ENCODE assay signal across 8 mouse cellular contexts in genomic region chr17:29615024-29615551, GRCm38 (mm10). TPM values are rescaled to one million over a fixed set of nuclear protein-coding genes. Genes with fewer than 3 reads are reported as not detected.
DNase-seq lines count a peak whose midpoint lies in the region; ATAC-seq and TF ChIP-seq lines count a peak whose summit lies in the region.

No protein-coding gene starts in this region.

- H3K4me3 ChIP-seq in lung, embryonic 14.5 days (ENCODE audit: low read depth, low read length) = peak overlapping the region; percentile 99
- peak overlapping the region; percentile 91 for H3K4me3 ChIP-seq in heart, postnatal 0 days (ENCODE audit: low read depth, low read length)
- H3K4me3 ChIP-seq in macrophage (ENCODE audit: inconsistent target) = peak overlapping the region; percentile 85

- TF ChIP-seq CTCF in lung, embryonic 14.5 days (IDR thresholded peaks at IDR 0.05; ENCODE audit: low read depth) = no peak
- no peak for TF ChIP-seq CTCF in brain, embryonic 14.5 days (IDR thresholded peaks at IDR 0.05; ENCODE audit: borderline replicate concordance, extremely low read depth, insufficient read depth, insufficient read length)
- TF ChIP-seq CTCF in heart, postnatal 0 days (IDR thresholded peaks at IDR 0.05; ENCODE audit: low read depth) = no peak

- H3K4me2 ChIP-seq in lung, embryonic 14.5 days = peak overlapping the region; percentile 92
- H3K4me2 ChIP-seq in heart, postnatal 0 days (ENCODE audit: low read depth, low read length) = peak overlapping the region; percentile 78

- peak overlapping the region; percentile 98 for H3K9ac ChIP-seq in lung, embryonic 14.5 days
- H3K9ac ChIP-seq in heart, postnatal 0 days (replicated peaks; ENCODE audit: low read depth, low read length) = peak overlapping the region; percentile 98

- peak; percentile 36 for DNase-seq in lung, embryonic 14.5 days
- DNase-seq in lung, postnatal 10 days = no peak
- DNase-seq in brain, embryonic 14.5 days (ENCODE audit: low read depth) = peak; percentile 29
- DNase-seq in heart, postnatal 0 days (ENCODE audit: low spot score) = no peak
- DNase-seq in frontal cortex, postnatal 25 days (ENCODE audit: low spot score in 2 of 2) = no peak
- DNase-seq in T-cell, adult 2 months (ENCODE audit: low spot score) = no peak

- H3K79me2 ChIP-seq in macrophage (ENCODE audit: inconsistent target) = peaks cover 50% of the 10 kb centered on the region

- no peaks in the 10 kb centered on the region for H3K9me3 ChIP-seq in lung, embryonic 14.5 days (ENCODE audit: low read depth, low read length)
- H3K9me3 ChIP-seq in heart, postnatal 0 days (replicated peaks; ENCODE audit: control insufficient read depth, low read length) = no peaks in the 10 kb centered on the region

- H3K27me3 ChIP-seq in lung, embryonic 14.5 days (ENCODE audit: insufficient read depth, low read length) = no peaks in the 10 kb centered on the region
- H3K27me3 ChIP-seq in heart, postnatal 0 days (ENCODE audit: control insufficient read depth, insufficient read depth, low read length) = no peaks in the 10 kb centered on the region

- H3K27ac ChIP-seq in lung, embryonic 14.5 days (ENCODE audit: low read depth) = peak overlapping the region; percentile 97
- H3K27ac ChIP-seq in heart, postnatal 0 days (ENCODE audit: low read depth) = peak overlapping the region; percentile 94
- H3K27ac ChIP-seq in macrophage = peak overlapping the region; percentile 24; the same call in 1 of the 2 replicates

- no peak for TF ChIP-seq EP300 in heart, postnatal 0 days (IDR thresholded peaks at IDR 0.05; ENCODE audit: low read depth)

- H3K4me1 ChIP-seq in lung, embryonic 14.5 days (ENCODE audit: insufficient read depth) = 0 out of 2 replicates have a peak, but pooled peaks cover 6% of the 10 kb centered on the region
- H3K4me1 ChIP-seq in heart, postnatal 0 days (ENCODE audit: control insufficient read depth, insufficient read depth) = peaks cover 17% of the 10 kb centered on the region

- peak; percentile 17; the same call in 1 of the 2 replicates for ATAC-seq in lung, embryonic 14.5 days (ENCODE audit: insufficient read depth)
- ATAC-seq in heart, postnatal 0 days (ENCODE audit: insufficient read depth, low read depth) = peak; percentile 60
- ATAC-seq in monocyte, adult 5-6 weeks (replicated peaks; ENCODE audit: insufficient number of reproducible peaks, low FRiP score, low TSS enrichment, poor library complexity, severe bottlenecking) = no peak

- TF ChIP-seq POLR2A in brain, embryonic 14.5 days (IDR thresholded peaks at IDR 0.05; ENCODE audit: borderline replicate concordance, extremely low read depth, insufficient read depth, insufficient read length, poor library complexity, severe bottlenecking) = no peak

- WGBS in lung, embryonic 14.5 days = under 1% methylated on average over 43 of the region's 43 CpGs
- under 1% methylated on average over 42 of the region's 43 CpGs for WGBS in heart, postnatal 0 days
- WGBS in macrophage (ENCODE audit: missing documents) = under 1% methylated on average over 35 of the region's 43 CpGs

- peaks cover 9% of the 10 kb centered on the region for H3K36me3 ChIP-seq in lung, embryonic 14.5 days (ENCODE audit: insufficient read depth)
- H3K36me3 ChIP-seq in heart, postnatal 0 days (replicated peaks; ENCODE audit: control insufficient read depth, insufficient read depth, low read length) = peaks cover 9% of the 10 kb centered on the region; the same call in 1 of the 2 replicates
- no peaks in the 10 kb centered on the region for H3K36me3 ChIP-seq in macrophage (ENCODE audit: inconsistent target)

RNA-seq across cellular contexts. Expression of gene Gm28043, which starts 0.4 kb away (rescaled TPM):
- polyA plus RNA-seq in lung, embryonic 14.5 days (2014; fragmentation: Nextera tagmentation; extraction: Ambion mirVana) = 3.0 and 3.4 TPM in 2 replicates
- polyA plus RNA-seq in brain, embryonic 14.5 days (2012; rRNA removed) = 3.3 and 3.4 TPM in 2 replicates
- total RNA-seq in heart, postnatal 0 days (2014; rRNA removed; ENCODE audit: low replicate concordance) = 0.76 and 2.0 TPM in 2 replicates
- polyA plus RNA-seq in heart, postnatal 0 days (2015; fragmentation: Nextera tagmentation; extraction: Ambion mirVana) = 1.1 TPM in 2 replicates
- total RNA-seq in macrophage (2018; cell fraction: chromatin; rRNA removed) = 10 to 100 TPM; 22.8 to 86.4 (median 45.2) TPM
- 1 to 10 TPM in 13 of 26 experiments, under 1 TPM in 13; 0.37 to 4.7 (median 1.0) TPM for total RNA-seq in macrophage (2018; cell fraction: cytosol; rRNA removed)
- 10 to 100 TPM; 11.4 to 59.4 (median 19.3) TPM for total RNA-seq in macrophage (2018; cell fraction: nucleus; rRNA removed)
- polyA plus RNA-seq in macrophage (2018) = 0.70 to 2.4 TPM (median 1.0 TPM) in 3 replicates
- total RNA-seq in monocyte, adult 5-6 weeks (2017) = 17.9 to 20.7 TPM (median 20.5 TPM) in 3 replicates

RNA-seq across cellular contexts. Expression of gene Rnf8, which starts 0.5 kb away (rescaled TPM):
- 68.8 and 72.1 TPM in 2 replicates for polyA plus RNA-seq in lung, embryonic 14.5 days (2014; fragmentation: Nextera tagmentation; extraction: Ambion mirVana)
- polyA plus RNA-seq in brain, embryonic 14.5 days (2012; rRNA removed) = 52.9 and 57.7 TPM in 2 replicates
- 15.2 and 20.3 TPM in 2 replicates for total RNA-seq in heart, postnatal 0 days (2014; rRNA removed; ENCODE audit: low replicate concordance)
- 32.7 and 33.4 TPM in 2 replicates for polyA plus RNA-seq in heart, postnatal 0 days (2015; fragmentation: Nextera tagmentation; extraction: Ambion mirVana)
- total RNA-seq in macrophage (2018; cell fraction: chromatin; rRNA removed) = 100 to 1,000 TPM in 6 of 26 experiments, 10 to 100 TPM in 20; 32.4 to 138 (median 79.1) TPM
- total RNA-seq in macrophage (2018; cell fraction: cytosol; rRNA removed) = 10 to 100 TPM in 21 of 26 experiments, 1 to 10 TPM in 5; 8.7 to 18.0 (median 12.3) TPM
- total RNA-seq in macrophage (2018; cell fraction: nucleus; rRNA removed) = 10 to 100 TPM; 21.3 to 89.0 (median 37.5) TPM
- 15.4 to 16.8 TPM (median 16.5 TPM) in 3 replicates for polyA plus RNA-seq in macrophage (2018)
- 44.8 to 57.1 TPM (median 48.0 TPM) in 3 replicates for total RNA-seq in monocyte, adult 5-6 weeks (2017)

RNA-seq across cellular contexts. Expression of gene Cmtr1, which starts 45.3 kb away (rescaled TPM):
- 112 and 114 TPM in 2 replicates for polyA plus RNA-seq in lung, embryonic 14.5 days (2014; fragmentation: Nextera tagmentation; extraction: Ambion mirVana)
- 57.2 and 59.1 TPM in 2 replicates for polyA plus RNA-seq in brain, embryonic 14.5 days (2012; rRNA removed)
- 52.4 and 81.4 TPM in 2 replicates for total RNA-seq in heart, postnatal 0 days (2014; rRNA removed; ENCODE audit: low replicate concordance)
- polyA plus RNA-seq in heart, postnatal 0 days (2015; fragmentation: Nextera tagmentation; extraction: Ambion mirVana) = 62.7 and 72.9 TPM in 2 replicates
- 100 to 1,000 TPM; 184 to 850 (median 368) TPM for total RNA-seq in macrophage (2018; cell fraction: chromatin; rRNA removed)
- total RNA-seq in macrophage (2018; cell fraction: cytosol; rRNA removed) = 100 to 1,000 TPM in 5 of 26 experiments, 10 to 100 TPM in 21; 36.3 to 138 (median 64.2) TPM
- total RNA-seq in macrophage (2018; cell fraction: nucleus; rRNA removed) = 100 to 1,000 TPM; 107 to 488 (median 177) TPM
- polyA plus RNA-seq in macrophage (2018) = 37.1 to 60.9 TPM (median 43.9 TPM) in 3 replicates
- total RNA-seq in monocyte, adult 5-6 weeks (2017) = 107 to 224 TPM (median 209 TPM) in 3 replicates

Comparison
In these comparisons a context has a peak if more than half of its experiments do, and no peak if none do; other contexts are left out.
1. DNase-seq: peak in lung, embryonic 14.5 days (single experiment) and brain, embryonic 14.5 days (single experiment); none in lung, postnatal 10 days (single experiment), heart, postnatal 0 days (single experiment), frontal cortex, postnatal 25 days (0 of 2) and T-cell, adult 2 months (single experiment).
2. H3K27ac ChIP-seq: peak in every context shown above with its lines; median percentile 97 in lung, embryonic 14.5 days; 94 in heart, postnatal 0 days; 24 in macrophage.
3. Peak in every context shown above with its lines, with median percentiles within 50 percentile points of each other: H3K4me3 ChIP-seq.